Mouse (Mus musculus) yolk sac, embryonic 10.5 days (tissue): ENCODE measurements around the gene Txnrd2.

Experiments
- DNase-seq: peaks from one replicate; pipeline ENCODE4 v3.0.0-alpha.2; 2017; ENCODE audit warnings: low spot score

Gene Txnrd2

DNA sequence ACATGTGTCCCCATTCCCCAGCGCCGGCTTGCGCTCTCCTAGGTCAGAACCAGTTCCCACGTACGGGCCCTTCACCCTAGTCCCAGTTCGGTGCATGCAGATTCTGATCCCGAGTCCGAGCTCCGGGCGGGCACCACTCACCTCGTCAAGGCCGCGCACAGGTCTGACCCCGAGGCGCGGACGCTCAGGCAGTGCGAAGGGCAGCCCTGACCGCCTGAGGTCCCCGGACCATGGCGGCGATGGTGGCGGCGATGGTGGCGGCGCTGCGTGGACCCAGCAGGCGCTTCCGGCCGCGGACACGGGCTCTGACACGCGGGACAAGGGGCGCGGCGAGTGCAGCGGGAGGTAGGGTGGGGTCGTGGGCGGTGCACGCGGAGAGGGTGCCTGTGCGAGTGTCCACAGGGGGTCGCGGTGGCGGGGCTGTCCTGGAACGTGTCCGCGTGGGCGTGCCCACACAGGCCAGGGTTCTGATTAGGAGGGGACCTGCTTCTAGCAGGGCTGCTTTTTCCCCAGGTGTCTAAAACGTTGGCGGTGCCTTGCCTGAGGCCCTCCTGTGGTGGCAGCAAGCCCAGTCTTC is at the start of gene Txnrd2:
Gene Txnrd2, plus strand, starts transcription at position 170 of the 577 bp plus-strand sequence.
- DNase-seq = peak; percentile 77

DNA sequence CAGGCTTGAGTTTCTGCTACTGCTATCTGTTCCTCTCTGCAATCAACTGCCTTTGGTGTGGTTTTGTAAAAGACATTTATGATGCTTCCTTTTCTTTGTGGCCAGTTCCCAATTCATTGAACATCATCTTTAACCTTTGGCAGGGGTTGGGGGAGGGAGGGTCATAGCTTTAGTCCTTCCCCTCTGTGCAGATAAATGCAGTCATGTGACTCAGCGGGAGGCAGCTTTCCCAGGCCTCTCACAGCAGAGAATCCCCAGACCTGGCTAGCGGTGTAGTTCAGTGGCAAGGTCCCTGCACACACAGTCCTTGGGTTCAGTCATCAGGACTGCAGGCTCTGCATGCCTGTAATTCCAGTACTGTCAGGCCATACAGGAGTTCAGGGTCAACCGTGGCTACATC is 49.0 kb upstream of the Txnrd2 start:
- peak; percentile 79 for DNase-seq

- DNase-seq = no peak
These were observed 47.7 kb upstream of the Txnrd2 start for GRCm38 (mm10) chr16:18378489-18378888.

- no peak for DNase-seq
These were observed 46.7 kb upstream of the Txnrd2 start for GRCm38 (mm10) chr16:18379338-18380001.

DNA sequence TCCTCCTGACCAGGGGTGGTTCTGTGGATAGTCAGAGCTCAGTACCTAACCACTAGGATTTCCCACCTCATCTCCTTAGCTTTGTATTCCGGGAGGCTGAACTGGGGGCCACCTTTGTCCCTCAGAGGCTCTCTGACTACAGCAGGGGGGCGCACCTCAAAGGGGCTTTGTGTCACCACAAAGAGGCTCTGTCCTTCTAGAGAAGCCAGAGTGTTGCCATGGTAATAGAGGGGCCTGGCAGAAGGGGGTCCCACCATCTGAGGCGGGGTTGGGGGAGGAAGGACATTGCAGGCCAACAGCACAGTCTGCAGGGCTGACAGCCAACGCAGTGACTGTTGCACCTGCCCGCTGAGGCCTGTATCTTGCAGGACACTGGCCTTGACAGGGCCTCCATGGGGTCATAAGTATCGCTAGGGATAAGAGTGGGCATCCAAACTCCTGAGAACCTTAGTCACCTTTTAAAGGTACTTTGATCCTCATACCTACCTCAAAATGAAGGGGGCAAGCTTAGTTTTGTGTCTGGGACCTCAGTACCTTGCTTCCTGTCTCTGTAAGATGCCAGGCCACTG is 45.6 kb upstream of the Txnrd2 start:
- no peak for DNase-seq

GRCm38 (mm10) chr16:18381621-18382258 is 44.4 kb upstream of the Txnrd2 start:
- peak; percentile 57 for DNase-seq

- DNase-seq = no peak
These were observed 43.0 kb upstream of the Txnrd2 start for GRCm38 (mm10) chr16:18383045-18383726.

GRCm38 (mm10) chr16:18383756-18384155 is 42.4 kb upstream of the Txnrd2 start:
- DNase-seq = peak; percentile 58

DNA sequence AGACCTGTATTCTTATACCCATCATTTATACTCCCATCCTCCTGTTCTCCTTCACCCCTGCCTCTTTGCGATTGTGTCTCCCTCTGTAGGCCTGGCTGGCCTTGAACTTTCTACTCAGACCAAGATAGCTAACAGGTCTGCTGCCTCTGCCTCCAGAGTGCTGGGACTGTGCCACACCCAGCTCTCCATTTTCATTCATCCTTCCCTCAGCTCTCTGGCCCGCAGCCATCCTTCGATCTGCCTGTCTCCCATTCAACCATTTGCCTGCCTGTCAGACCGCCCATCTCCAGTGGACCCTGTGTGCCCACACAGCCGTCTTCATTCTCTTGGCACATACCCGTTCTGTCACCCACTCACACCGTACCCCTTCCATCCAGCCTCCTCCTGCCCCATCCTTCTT is 42.0 kb upstream of the Txnrd2 start:
- DNase-seq = no peak

DNA sequence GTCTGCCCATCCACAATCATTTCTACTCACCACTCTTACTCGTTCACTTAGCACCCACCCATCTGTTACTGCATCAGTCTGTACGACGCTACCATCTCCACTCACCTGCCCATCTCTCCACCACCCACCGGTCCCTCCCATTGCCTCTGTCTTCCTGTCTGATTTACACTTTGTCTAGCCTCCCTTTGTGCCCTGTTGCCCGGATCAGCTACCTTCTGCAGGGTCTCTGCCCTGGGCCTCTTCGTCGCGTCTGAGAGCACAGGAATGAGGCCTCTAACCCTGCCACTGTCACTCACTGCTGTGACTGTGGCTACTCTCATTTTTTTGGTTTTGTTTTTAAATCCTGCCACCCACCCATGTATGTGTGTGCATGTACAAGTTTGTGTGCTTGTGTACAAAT is 41.5 kb upstream of the Txnrd2 start:
- DNase-seq = no peak

DNA sequence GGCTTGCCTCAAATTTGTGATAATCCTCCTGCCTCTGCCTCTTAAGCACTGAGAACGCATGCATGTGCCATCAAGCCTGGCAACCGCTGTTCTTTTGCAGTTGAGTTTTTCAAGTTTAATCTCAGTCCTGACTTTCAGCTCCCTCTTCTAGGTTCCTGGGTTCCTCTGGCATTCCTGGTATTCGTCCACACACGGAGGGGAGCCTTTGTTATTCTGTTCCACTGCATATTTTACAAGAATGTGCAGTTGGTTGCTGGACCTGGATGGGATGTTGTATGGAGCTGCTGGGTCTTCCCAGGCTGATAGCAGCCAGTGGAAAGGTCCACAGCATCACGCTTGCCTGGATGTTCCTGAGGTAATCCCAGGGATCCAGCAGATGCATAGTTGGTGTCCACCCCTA is 40.8 kb upstream of the Txnrd2 start:
- no peak for DNase-seq

DNA sequence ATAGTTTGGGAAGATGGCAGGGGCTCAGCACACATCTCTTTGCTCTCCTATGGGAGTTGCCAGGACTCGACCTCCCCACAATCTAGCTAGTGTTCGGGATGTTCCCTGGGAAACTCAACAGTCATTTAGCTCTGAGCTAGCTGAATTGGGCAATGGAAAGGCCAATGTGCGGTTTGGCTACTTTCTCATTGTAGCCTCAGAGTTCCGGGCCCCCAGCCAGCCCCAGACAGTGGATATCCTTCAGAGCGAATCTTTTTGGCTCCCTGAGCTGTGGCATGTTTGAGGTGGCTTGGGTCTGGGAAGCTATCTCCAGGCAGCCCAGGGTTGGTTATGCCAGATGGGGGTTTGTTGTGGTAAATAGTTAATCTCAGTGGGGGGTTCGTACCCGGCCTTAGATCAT is 39.7 kb upstream of the Txnrd2 start:
- no peak for DNase-seq

DNA sequence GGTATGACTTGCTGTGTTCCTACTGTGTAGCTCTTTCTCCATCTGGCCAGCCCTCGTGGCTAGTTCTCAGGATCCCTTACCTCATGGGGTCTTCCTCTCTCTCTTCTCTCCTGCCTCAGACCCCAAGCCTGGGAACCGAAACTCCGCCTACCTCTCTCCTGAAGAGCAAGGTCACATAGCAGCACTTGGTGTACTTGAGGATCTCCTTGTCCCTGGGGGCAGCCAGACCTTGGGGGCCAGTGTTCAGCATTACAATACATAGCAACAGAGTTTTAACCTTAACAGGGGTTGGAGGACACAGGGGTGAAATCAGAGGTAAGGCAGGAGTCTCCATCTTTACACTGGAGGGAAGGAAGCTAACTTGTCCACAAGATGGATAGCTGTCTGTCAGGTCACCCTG is 39.2 kb upstream of the Txnrd2 start:
- DNase-seq = no peak

DNA sequence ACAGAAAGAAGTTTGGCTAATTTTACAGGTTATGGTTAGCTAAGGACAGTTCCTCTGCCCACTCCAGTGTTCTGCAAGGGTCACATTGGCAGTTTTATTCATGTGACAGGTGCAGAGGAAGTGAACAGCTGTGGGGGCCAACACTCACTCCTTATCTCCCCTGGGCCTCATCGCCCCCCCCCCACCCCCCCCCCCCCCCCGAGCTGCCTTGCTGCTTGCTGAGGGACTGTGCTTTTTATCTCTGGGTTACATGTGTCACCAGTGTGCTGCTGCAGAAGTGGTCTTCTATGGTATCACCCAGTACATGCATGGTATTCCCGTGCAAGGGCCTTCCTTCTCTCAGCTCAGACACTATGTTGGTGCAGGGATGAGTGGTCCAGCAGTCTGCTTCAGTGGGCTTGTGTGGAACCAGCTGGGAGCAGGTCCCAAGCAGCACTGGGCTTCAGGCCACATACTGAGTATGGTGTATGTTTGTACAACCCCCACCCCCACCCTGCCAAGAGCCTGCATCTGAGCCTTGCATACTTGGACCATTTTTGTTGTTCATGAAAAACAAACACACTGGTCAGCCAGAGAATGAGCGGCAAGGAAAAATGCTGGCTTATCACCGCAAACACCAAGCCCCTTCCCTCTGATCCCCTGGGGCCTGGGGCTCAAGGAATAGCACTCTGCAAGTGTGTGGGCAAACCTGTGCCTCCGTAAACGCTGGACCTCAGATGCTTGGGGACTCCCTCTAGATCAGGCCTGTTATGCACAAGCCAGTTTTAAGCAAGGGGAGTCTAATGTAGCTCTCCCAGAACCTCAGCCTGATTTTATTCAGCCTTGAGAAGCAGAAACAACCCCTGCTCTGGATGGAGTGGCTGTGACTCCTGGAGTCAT is 38.2 kb upstream of the Txnrd2 start:
- no peak for DNase-seq

DNA sequence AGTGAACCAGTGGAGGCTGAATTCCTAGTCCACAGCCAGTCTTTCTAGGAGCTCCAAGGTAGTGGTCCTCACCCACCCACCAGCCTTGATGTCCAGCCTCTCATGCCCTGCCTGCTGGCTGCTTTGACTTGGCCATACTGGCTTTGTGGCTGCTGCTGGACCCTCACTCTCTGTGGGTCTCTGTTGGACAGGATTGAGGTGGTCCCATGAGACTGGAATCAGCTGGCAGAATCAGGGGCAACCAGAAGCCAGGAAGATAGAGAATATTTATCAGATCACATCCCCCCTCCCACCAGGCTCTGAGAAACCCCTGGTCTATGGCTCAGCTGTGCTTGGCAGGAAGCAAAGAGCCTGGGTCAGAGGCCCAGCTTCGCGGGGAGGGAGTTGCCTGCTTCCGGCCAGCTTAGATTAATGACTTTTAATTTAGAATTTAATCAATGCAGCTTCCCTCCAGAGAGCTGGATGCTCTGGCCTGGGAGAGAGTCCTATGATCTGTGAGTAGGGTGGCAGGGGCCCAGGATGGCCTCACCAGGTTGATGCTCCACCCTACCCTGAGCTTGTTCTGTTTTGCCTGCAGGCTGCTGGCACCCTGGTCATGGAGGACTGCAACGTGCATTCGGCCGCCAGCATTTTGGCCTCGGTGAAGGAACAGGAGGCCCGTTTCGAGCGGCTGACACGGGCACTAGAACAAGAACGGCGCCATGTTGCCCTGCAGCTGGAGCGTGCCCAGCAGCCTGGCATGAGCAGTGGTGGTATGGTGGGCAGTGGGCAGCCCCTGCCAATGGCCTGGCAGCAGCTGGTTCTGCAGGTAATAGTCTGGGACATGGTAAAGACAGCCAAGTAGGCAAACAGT is 37.4 kb upstream of the Txnrd2 start:
- DNase-seq = no peak

- no peak for DNase-seq
These were observed 35.8 kb upstream of the Txnrd2 start for GRCm38 (mm10) chr16:18390399-18390798.

DNA sequence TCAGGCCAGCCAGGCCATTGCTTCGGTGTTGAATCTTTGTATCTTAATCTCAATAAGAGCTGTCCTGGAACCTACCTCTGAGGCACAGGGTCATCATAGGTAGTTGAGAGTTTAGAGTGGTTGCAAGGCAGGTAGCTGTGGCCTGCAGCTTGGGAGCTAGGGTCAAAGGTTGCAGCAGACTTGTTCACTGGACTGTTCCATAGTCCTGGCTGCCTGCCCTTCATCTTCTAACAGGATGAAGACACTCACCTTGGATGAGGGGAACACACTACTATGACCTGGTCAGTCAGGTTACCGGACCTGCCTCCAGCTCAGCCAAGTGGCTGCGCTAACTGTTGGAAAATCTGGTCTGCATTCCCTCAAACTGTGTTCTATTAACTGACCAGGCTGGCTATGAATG is 35.1 kb upstream of the Txnrd2 start:
- no peak for DNase-seq

DNA sequence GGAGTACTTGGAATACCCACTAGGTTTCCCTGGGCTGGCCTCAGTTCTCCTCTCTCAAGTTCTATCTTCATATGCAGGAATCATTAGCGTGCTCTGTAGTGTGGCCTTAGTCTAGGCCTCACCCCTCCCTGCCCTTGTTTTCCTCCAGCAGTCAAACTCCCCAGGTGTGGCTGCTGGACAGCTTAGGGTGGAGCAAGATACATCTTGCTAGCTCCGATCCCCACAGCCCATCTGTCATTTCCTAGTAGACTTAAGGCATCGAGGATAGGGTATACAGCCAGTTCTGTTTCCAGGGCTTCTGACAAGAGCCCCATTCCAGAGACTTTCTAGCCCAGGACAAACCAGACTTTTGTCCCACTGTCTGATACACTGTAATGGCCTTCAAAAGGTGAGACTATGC is 34.5 kb upstream of the Txnrd2 start:
- no peak for DNase-seq

DNA sequence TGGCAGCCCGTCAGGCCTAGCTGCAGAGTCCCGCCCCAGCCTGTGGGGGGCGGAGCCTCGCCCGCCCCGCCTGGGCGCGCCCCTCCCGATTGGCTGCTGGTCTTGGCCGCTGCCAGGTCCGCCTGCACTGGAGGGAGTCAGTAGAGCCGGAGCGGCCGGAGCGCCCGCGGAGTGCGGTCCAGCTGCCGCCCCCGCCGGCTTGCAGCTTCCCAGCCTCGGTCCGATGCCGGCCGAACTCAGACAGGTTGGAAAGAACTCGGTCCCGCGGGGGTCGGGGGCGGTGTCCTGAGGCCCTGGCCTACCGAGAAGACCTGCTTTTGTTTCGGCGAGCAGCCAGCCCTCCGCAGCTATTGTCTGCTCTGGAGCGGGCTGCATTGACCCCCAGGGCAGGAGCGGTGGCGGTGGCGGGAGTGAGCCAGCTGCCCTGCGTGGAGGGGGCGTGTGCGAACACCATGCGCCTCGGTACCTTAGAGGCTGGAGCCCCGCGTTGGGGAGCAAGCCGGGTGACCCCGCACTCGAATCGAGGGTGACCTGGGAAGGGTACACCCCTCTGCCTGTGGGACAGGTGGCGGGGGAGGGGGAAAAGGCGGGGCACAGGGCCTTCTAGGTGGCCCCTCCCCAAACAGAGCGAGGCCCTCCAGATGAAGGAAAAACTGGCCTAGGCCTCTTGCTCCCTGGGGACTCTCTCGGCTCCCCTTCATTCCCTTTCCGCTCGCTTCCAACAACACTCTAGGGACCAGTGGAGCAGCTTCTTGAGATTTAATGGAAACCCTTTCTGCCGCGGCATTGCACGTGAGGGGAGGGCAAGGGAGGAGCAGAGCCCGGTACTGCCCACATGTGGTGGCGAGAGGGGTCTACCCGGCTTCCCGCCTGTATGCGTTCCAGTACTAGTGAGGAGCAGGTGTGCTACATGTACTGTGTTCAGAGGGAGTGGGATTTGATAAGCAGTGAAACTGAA is 33.4 kb upstream of the Txnrd2 start:
- DNase-seq = peak; percentile 89

GRCm38 (mm10) chr16:18393595-18393994 is 32.6 kb upstream of the Txnrd2 start:
- no peak for DNase-seq
